Comparison of ENCODE assay signal across 8 mouse cellular contexts in genomic region chr4:135875991-135876582, GRCm38 (mm10). TPM values are rescaled to one million over a fixed set of nuclear protein-coding genes. Genes with fewer than 3 reads are reported as not detected.
DNase-seq lines count a peak whose midpoint lies in the region; ATAC-seq and TF ChIP-seq lines count a peak whose summit lies in the region.

No protein-coding gene starts in this region.

- peak overlapping the region; percentile 76 for H3K27ac ChIP-seq in intestine, postnatal 0 days (ENCODE audit: low read depth, low read length)
- peak overlapping the region; percentile 61 for H3K27ac ChIP-seq in neural tube, embryonic 13.5 days (replicated peaks)

- no peak overlapping the region; the same call in 1 of the 2 replicates for H3K9ac ChIP-seq in intestine, postnatal 0 days (ENCODE audit: low read depth, low read length)
- no peak overlapping the region for H3K9ac ChIP-seq in neural tube, embryonic 13.5 days

- H3K4me2 ChIP-seq in intestine, postnatal 0 days (replicated peaks; ENCODE audit: low read depth) = peak overlapping the region; percentile 58
- H3K4me2 ChIP-seq in neural tube, embryonic 13.5 days = peak overlapping the region; percentile 53

- H3K36me3 ChIP-seq in intestine, postnatal 0 days (ENCODE audit: control insufficient read depth, insufficient read depth) = peaks cover 10% of the 10 kb centered on the region
- peaks cover 11% of the 10 kb centered on the region; the same call in 1 of the 2 replicates for H3K36me3 ChIP-seq in neural tube, embryonic 13.5 days

- TF ChIP-seq CTCF in intestine, postnatal 0 days (IDR thresholded peaks at IDR 0.05; ENCODE audit: low read depth) = no peak

- WGBS in intestine, postnatal 0 days = 4% methylated on average over 9 of the region's 9 CpGs
- WGBS in neural tube, embryonic 13.5 days = 6% methylated on average over 9 of the region's 9 CpGs

- no peaks in the 10 kb centered on the region for H3K27me3 ChIP-seq in intestine, postnatal 0 days (replicated peaks; ENCODE audit: control insufficient read depth, insufficient read depth, low read length)
- H3K27me3 ChIP-seq in neural tube, embryonic 13.5 days = no peaks in the 10 kb centered on the region

- peaks cover 10% of the 10 kb centered on the region for H3K4me1 ChIP-seq in intestine, postnatal 0 days (replicated peaks; ENCODE audit: control insufficient read depth, insufficient read depth, low read length)
- peaks cover 49% of the 10 kb centered on the region for H3K4me1 ChIP-seq in neural tube, embryonic 13.5 days (replicated peaks)

- no peak for ATAC-seq in cerebellum, adult (ENCODE audit: insufficient number of reproducible peaks, low FRiP score, low TSS enrichment)
- no peak for ATAC-seq in intestine, postnatal 0 days
- no peak for ATAC-seq in neural tube, embryonic 13.5 days (ENCODE audit: low read depth)

- intact Hi-C loops in gastrocnemius, postnatal 36 days (cut with DNase I) = no loop called here

- H3K4me3 ChIP-seq in intestine, postnatal 0 days (ENCODE audit: low read depth, low read length) = peak overlapping the region; percentile 21
- peak overlapping the region; percentile 13 for H3K4me3 ChIP-seq in neural tube, embryonic 13.5 days

- peak; percentile 48 for DNase-seq in cerebellum, adult 9-11 months
- peak; percentile 57 to 64 for DNase-seq in cerebellum, postnatal 10 days
- peak; percentile 27 to 49 for DNase-seq in gastrocnemius, postnatal 36 days
- peak; percentile 77 to 79 for DNase-seq in lung, adult 18-20 months
- DNase-seq in urinary bladder, postnatal 25 days (ENCODE audit: low spot score) = peak; percentile 36

- no peaks in the 10 kb centered on the region for H3K9me3 ChIP-seq in intestine, postnatal 0 days (ENCODE audit: control insufficient read depth)
- H3K9me3 ChIP-seq in neural tube, embryonic 13.5 days = no peaks in the 10 kb centered on the region

RNA-seq across cellular contexts. Expression of gene Pnrc2, which starts 2.4 kb away (rescaled TPM):
- total RNA-seq in gastrocnemius, postnatal 36 days (2021) = 10 to 100 TPM; 25.4 to 31.2 TPM
- polyA plus RNA-seq in intestine, postnatal 0 days (2015; fragmentation: Nextera tagmentation; extraction: Ambion mirVana) = 103 and 114 TPM in 2 replicates
- 109 and 122 TPM in 2 replicates for polyA plus RNA-seq in neural tube, embryonic 13.5 days (2015; fragmentation: Nextera tagmentation; extraction: Ambion mirVana)

RNA-seq across cellular contexts. Expression of gene Cnr2, which starts 19.1 kb away (rescaled TPM):
- under 1 TPM; 0.07 to 0.08 TPM for total RNA-seq in gastrocnemius, postnatal 36 days (2021)
- 0.14 and 0.24 TPM in 2 replicates for polyA plus RNA-seq in intestine, postnatal 0 days (2015; fragmentation: Nextera tagmentation; extraction: Ambion mirVana)
- polyA plus RNA-seq in neural tube, embryonic 13.5 days (2015; fragmentation: Nextera tagmentation; extraction: Ambion mirVana) = 0.12 and 0.25 TPM in 2 replicates

RNA-seq across cellular contexts. Expression of gene Srsf10, which starts 20.5 kb away (rescaled TPM):
- total RNA-seq in gastrocnemius, postnatal 36 days (2021) = 10 to 100 TPM; 23.7 to 23.9 TPM
- polyA plus RNA-seq in intestine, postnatal 0 days (2015; fragmentation: Nextera tagmentation; extraction: Ambion mirVana) = 84.2 and 89.2 TPM in 2 replicates
- polyA plus RNA-seq in neural tube, embryonic 13.5 days (2015; fragmentation: Nextera tagmentation; extraction: Ambion mirVana) = 198 and 233 TPM in 2 replicates

RNA-seq across cellular contexts. Expression of gene Fuca1, which starts 44.4 kb away (rescaled TPM):
- 10 to 100 TPM; 16.4 to 18.7 TPM for total RNA-seq in gastrocnemius, postnatal 36 days (2021)
- polyA plus RNA-seq in intestine, postnatal 0 days (2015; fragmentation: Nextera tagmentation; extraction: Ambion mirVana) = 717 and 739 TPM in 2 replicates
- 53.8 and 63.6 TPM in 2 replicates for polyA plus RNA-seq in neural tube, embryonic 13.5 days (2015; fragmentation: Nextera tagmentation; extraction: Ambion mirVana)
